Mouse (Mus musculus): ENCODE data around the gene Sf3b2. TPM values are rescaled to one million over a fixed set of nuclear protein-coding genes. Genes with fewer than 3 reads are reported as not detected.
"Not testable (repeated sequence)": the region's sequence is repeated elsewhere in the genome, so short reads cannot be mapped to it uniquely, and the experiment has no call there.

Sf3b2 gene
- total and polyA plus RNA-seq, 3 experiments: 165 to 235 (median 171) TPM

GRCm38 (mm10) chr19:5272801-5273733 lies 22.2 kb downstream of the Sf3b2 start, which contains the start of gene Pacs1:
TSS of gene Pacs1 (minus strand) at chr19:5273119.
- DNase-seq: peak; percentile 96

- peak; percentile 71 for DNase-seq
Observed at GRCm38 (mm10) chr19:5272326-5272795, 22.9 kb downstream of the Sf3b2 start.

GRCm38 (mm10) chr19:5271430-5271829 lies 23.8 kb downstream of the Sf3b2 start:
- no peak for DNase-seq

- no peak for DNase-seq
Observed at GRCm38 (mm10) chr19:5269392-5269791, 25.9 kb downstream of the Sf3b2 start.

- no peak for DNase-seq
Observed at GRCm38 (mm10) chr19:5268875-5269274, 26.4 kb downstream of the Sf3b2 start.

- DNase-seq: no peak
Observed at GRCm38 (mm10) chr19:5268017-5268416, 27.2 kb downstream of the Sf3b2 start.

GRCm38 (mm10) chr19:5267015-5267414 lies 28.2 kb downstream of the Sf3b2 start:
- DNase-seq: no peak

GRCm38 (mm10) chr19:5257140-5257539 lies 38.1 kb downstream of the Sf3b2 start:
- no peak for DNase-seq

GRCm38 (mm10) chr19:5236981-5237380 lies 58.3 kb downstream of the Sf3b2 start:
- not testable (repeated sequence) for DNase-seq

- DNase-seq: no peak
Observed at GRCm38 (mm10) chr19:5232696-5233095, 62.6 kb downstream of the Sf3b2 start.

GRCm38 (mm10) chr19:5230110-5230509 lies 65.1 kb downstream of the Sf3b2 start:
- no peak for DNase-seq

- no peak for DNase-seq
Observed at GRCm38 (mm10) chr19:5224624-5225023, 70.6 kb downstream of the Sf3b2 start.

GRCm38 (mm10) chr19:5224077-5224476 lies 71.2 kb downstream of the Sf3b2 start:
- DNase-seq: no peak

Other genes with a start within 250 kb of the Sf3b2 start
- 1 to 10 TPM; 3.1 to 9.6 TPM for gene Rin1, start 245.0 kb downstream of the Sf3b2 start, total RNA-seq (2021)
- gene Rin1, start 245.0 kb downstream of the Sf3b2 start, polyA plus RNA-seq (2012; rRNA removed): 8.8 and 11.6 TPM in 2 replicates
- 10 to 100 TPM; 10.4 to 19.8 TPM for gene Cd248, start 227.4 kb downstream of the Sf3b2 start, total RNA-seq (2021)
- gene Cd248, start 227.4 kb downstream of the Sf3b2 start, polyA plus RNA-seq (2012; rRNA removed): 23.4 and 24.1 TPM in 2 replicates
- 1 to 10 TPM; 1.2 to 2.9 TPM for gene Tmem151a, start 209.9 kb downstream of the Sf3b2 start, total RNA-seq (2021)
- gene Tmem151a, start 209.9 kb downstream of the Sf3b2 start, polyA plus RNA-seq (2012; rRNA removed): 4.8 and 5.0 TPM in 2 replicates
- gene Yif1a, start 206.9 kb downstream of the Sf3b2 start, total RNA-seq (2021): 10 to 100 TPM; 69.5 to 82.3 TPM
- gene Yif1a, start 206.9 kb downstream of the Sf3b2 start, polyA plus RNA-seq (2012; rRNA removed): 135 and 147 TPM in 2 replicates
- 1 to 10 TPM; 1.2 to 2.4 TPM for gene Cnih2, start 196.9 kb downstream of the Sf3b2 start, total RNA-seq (2021)
- gene Cnih2, start 196.9 kb downstream of the Sf3b2 start, polyA plus RNA-seq (2012; rRNA removed): 7.1 and 13.2 TPM in 2 replicates
- gene Rab1b, start 188.4 kb downstream of the Sf3b2 start, total RNA-seq (2021): 100 to 1,000 TPM; 166 to 194 TPM
- 335 and 337 TPM in 2 replicates for gene Rab1b, start 188.4 kb downstream of the Sf3b2 start, polyA plus RNA-seq (2012; rRNA removed)
- gene Klc2, start 176.9 kb downstream of the Sf3b2 start, total RNA-seq (2021): 10 to 100 TPM; 44.2 to 48.1 TPM
- gene Klc2, start 176.9 kb downstream of the Sf3b2 start, polyA plus RNA-seq (2012; rRNA removed): 95.3 and 101 TPM in 2 replicates
- gene Pacs1, start 22.3 kb downstream of the Sf3b2 start, total RNA-seq (2021): 10 to 100 TPM; 18.4 to 18.9 TPM
- 34.1 and 39.9 TPM in 2 replicates for gene Pacs1, start 22.3 kb downstream of the Sf3b2 start, polyA plus RNA-seq (2012; rRNA removed)
- under 1 TPM; 0.12 to 0.21 TPM for gene Gal3st3, start 2.9 kb upstream of the Sf3b2 start, total RNA-seq (2021)
- gene Gal3st3, start 2.9 kb upstream of the Sf3b2 start, polyA plus RNA-seq (2012; rRNA removed): 0.27 and 0.73 TPM in 2 replicates
- not detected for gene Catsper1, start 40.3 kb upstream of the Sf3b2 start, total RNA-seq (2021)
- gene Catsper1, start 40.3 kb upstream of the Sf3b2 start, polyA plus RNA-seq (2012; rRNA removed): not detected in 2 replicates
- 1 to 10 TPM; 1.1 to 3.2 TPM for gene Cst6, start 54.1 kb upstream of the Sf3b2 start, total RNA-seq (2021)
- gene Cst6, start 54.1 kb upstream of the Sf3b2 start, polyA plus RNA-seq (2012; rRNA removed): 1.9 and 6.1 TPM in 2 replicates
- gene Eif1ad, start 71.3 kb upstream of the Sf3b2 start, total RNA-seq (2021): 10 to 100 TPM; 22.5 to 23.7 TPM
- gene Eif1ad, start 71.3 kb upstream of the Sf3b2 start, polyA plus RNA-seq (2012; rRNA removed): 22.2 and 27.2 TPM in 2 replicates
- 100 to 1,000 TPM; 138 to 155 TPM for gene Banf1, start 71.7 kb upstream of the Sf3b2 start, total RNA-seq (2021)
- 99.6 and 110 TPM in 2 replicates for gene Banf1, start 71.7 kb upstream of the Sf3b2 start, polyA plus RNA-seq (2012; rRNA removed)
- 10 to 100 TPM; 72.2 to 88.9 TPM for gene Sart1, start 93.2 kb upstream of the Sf3b2 start, total RNA-seq (2021)
- gene Sart1, start 93.2 kb upstream of the Sf3b2 start, polyA plus RNA-seq (2012; rRNA removed): 5.4 and 8.1 TPM in 2 replicates
- not detected for gene Tsga10ip, start 107.1 kb upstream of the Sf3b2 start, total RNA-seq (2021)
- not detected in 2 replicates for gene Tsga10ip, start 107.1 kb upstream of the Sf3b2 start, polyA plus RNA-seq (2012; rRNA removed)
- gene Drap1, start 129.5 kb upstream of the Sf3b2 start, total RNA-seq (2021): 100 to 1,000 TPM; 273 to 290 TPM
- 127 and 159 TPM in 2 replicates for gene Drap1, start 129.5 kb upstream of the Sf3b2 start, polyA plus RNA-seq (2012; rRNA removed)
- gene AI837181, start 129.7 kb upstream of the Sf3b2 start, total RNA-seq (2021): 10 to 100 TPM; 48.8 to 53.3 TPM
- 109 and 115 TPM in 2 replicates for gene AI837181, start 129.7 kb upstream of the Sf3b2 start, polyA plus RNA-seq (2012; rRNA removed)
- gene Fosl1, start 152.1 kb upstream of the Sf3b2 start, total RNA-seq (2021): 1 to 10 TPM in 1 of 2 experiments, not detected in 1; 1.2 TPM
- gene Fosl1, start 152.1 kb upstream of the Sf3b2 start, polyA plus RNA-seq (2012; rRNA removed): 0.06 and 0.16 TPM in 2 replicates
- 10 to 100 TPM in 1 of 2 experiments, 1 to 10 TPM in 1; 3.5 to 10.5 TPM for gene Ccdc85b, start 162.4 kb upstream of the Sf3b2 start, total RNA-seq (2021)
- gene Ccdc85b, start 162.4 kb upstream of the Sf3b2 start, polyA plus RNA-seq (2012; rRNA removed): 13.5 and 13.9 TPM in 2 replicates
- 10 to 100 TPM; 85.1 to 94.8 TPM for gene Fibp, start 165.2 kb upstream of the Sf3b2 start, total RNA-seq (2021)
- gene Fibp, start 165.2 kb upstream of the Sf3b2 start, polyA plus RNA-seq (2012; rRNA removed): 89.9 and 95.9 TPM in 2 replicates
- gene Ctsw, start 173.1 kb upstream of the Sf3b2 start, total RNA-seq (2021): under 1 TPM; 0.75 to 0.79 TPM
- gene Ctsw, start 173.1 kb upstream of the Sf3b2 start, polyA plus RNA-seq (2012; rRNA removed): 0.71 and 1.1 TPM in 2 replicates
- 100 to 1,000 TPM in 1 of 2 experiments, 10 to 100 TPM in 1; 49.7 to 107 TPM for gene Efemp2, start 178.5 kb upstream of the Sf3b2 start, total RNA-seq (2021)
- gene Efemp2, start 178.5 kb upstream of the Sf3b2 start, polyA plus RNA-seq (2012; rRNA removed): 112 and 116 TPM in 2 replicates
- 10 to 100 TPM; 23.2 to 24.9 TPM for gene Mus81, start 192.9 kb upstream of the Sf3b2 start, total RNA-seq (2021)
- gene Mus81, start 192.9 kb upstream of the Sf3b2 start, polyA plus RNA-seq (2012; rRNA removed): 39.5 and 45.7 TPM in 2 replicates
- gene Cfl1, start 195.0 kb upstream of the Sf3b2 start, total RNA-seq (2021): 100 to 1,000 TPM; 732 to 783 TPM
- gene Cfl1, start 195.0 kb upstream of the Sf3b2 start, polyA plus RNA-seq (2012; rRNA removed): 308 and 311 TPM in 2 replicates
- gene 1700020D05Rik, start 208.3 kb upstream of the Sf3b2 start, total RNA-seq (2021): 1 to 10 TPM in 1 of 2 experiments, under 1 TPM in 1; 0.86 to 1.1 TPM
- 1.0 and 1.2 TPM in 2 replicates for gene 1700020D05Rik, start 208.3 kb upstream of the Sf3b2 start, polyA plus RNA-seq (2012; rRNA removed)
- gene Snx32, start 215.1 kb upstream of the Sf3b2 start, total RNA-seq (2021): 10 to 100 TPM; 12.2 to 14.1 TPM
- 13.0 and 15.0 TPM in 2 replicates for gene Snx32, start 215.1 kb upstream of the Sf3b2 start, polyA plus RNA-seq (2012; rRNA removed)